In the genomic region with DNA sequence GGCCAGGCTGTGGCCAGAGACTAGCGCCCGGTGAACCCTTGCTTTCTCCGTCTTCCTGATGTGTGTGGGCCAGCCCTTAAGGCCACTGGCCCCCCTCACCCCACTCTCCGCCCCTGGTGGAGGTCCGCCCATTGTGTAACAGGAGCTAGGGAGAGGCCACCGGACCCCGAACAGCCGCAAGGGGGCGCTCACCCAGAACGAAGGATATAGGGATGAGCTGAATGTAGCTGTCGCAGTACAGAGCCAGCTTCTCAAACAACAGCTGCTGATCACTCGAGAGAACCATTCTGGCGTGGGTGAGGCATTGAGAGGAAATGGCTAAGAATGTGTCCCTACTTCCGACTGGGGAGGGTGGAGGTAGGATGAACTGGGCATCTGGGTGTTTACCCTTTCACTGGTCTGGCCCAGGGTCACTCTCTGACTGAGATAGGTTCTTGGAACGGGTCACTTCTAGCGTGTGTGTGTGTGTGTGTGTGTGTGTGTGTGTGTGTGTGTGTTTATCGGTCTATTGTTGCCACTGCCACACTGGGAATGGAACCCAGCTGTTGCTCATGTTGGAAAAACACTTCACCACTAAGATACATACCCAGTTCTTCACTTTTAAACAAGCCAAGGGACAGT, we compare ENCODE assay signal across 8 mouse cellular contexts. TPM values are rescaled to one million over a fixed set of nuclear protein-coding genes. Genes with fewer than 3 reads are reported as not detected.
A peak's percentile ranks its signal among the peaks of the same experiment; 100 is the strongest.
DNase-seq lines count a peak whose midpoint lies in the region; ATAC-seq and TF ChIP-seq lines count a peak whose summit lies in the region.

No protein-coding gene starts in this region.

- no peak overlapping the region for H3K27ac ChIP-seq in MEL (ENCODE audit: control insufficient read depth, low read depth, low read length)
- peak overlapping the region; percentile 81 for H3K27ac ChIP-seq in hindbrain, embryonic 10.5 days
- peak overlapping the region; percentile 7; the same call in 1 of the 2 replicates for H3K27ac ChIP-seq in lung, embryonic 16.5 days (ENCODE audit: low read length)

- WGBS in hindbrain, embryonic 10.5 days = 8% methylated on average over 17 of the region's 17 CpGs
- under 1% methylated on average over 17 of the region's 17 CpGs for WGBS in lung, embryonic 16.5 days

- ATAC-seq in lung, embryonic 16.5 days (ENCODE audit: low read depth) = peak; percentile 87

- no peak overlapping the region for H3K9ac ChIP-seq in MEL (ENCODE audit: control insufficient read depth, low read depth, low read length, poor library complexity, severe bottlenecking)
- H3K9ac ChIP-seq in lung, embryonic 16.5 days (ENCODE audit: low read length) = peak overlapping the region; percentile 46

- peak overlapping the region; percentile 58 for H3K4me2 ChIP-seq in lung, embryonic 16.5 days (ENCODE audit: low read depth, low read length)

- TF ChIP-seq RAD21 in MEL (IDR thresholded peaks at IDR 0.05; ENCODE audit: low read depth, low read length) = peak; percentile 52

- peak; percentile 81 for DNase-seq in MEL (ENCODE audit: low read depth, low spot score)
- DNase-seq in cerebellum, adult 9-11 months = peak; percentile 82
- DNase-seq in frontal cortex, adult 2 months (ENCODE audit: extremely low spot score in 1 of 2, low spot score in 1 of 2) = peak; percentile 53 to 87
- peak; percentile 96 for DNase-seq in hindbrain, embryonic 10.5 days (ENCODE audit: low spot score)
- peak; percentile 83 for DNase-seq in layer of hippocampus, adult 9-11 months
- DNase-seq in ovary, adult 18-20 months (ENCODE audit: low spot score) = peak; percentile 76
- peak; percentile 80 for DNase-seq in thymus, postnatal 0 days (ENCODE audit: low spot score)

- H3K36me3 ChIP-seq in MEL (ENCODE audit: control insufficient read depth in 1 of 2, insufficient read depth in 2 of 2, low read length in 2 of 2) = peaks cover 0 to 8% of the 10 kb centered on the region in 2 experiments; a peak in 2 of 4 replicates
- H3K36me3 ChIP-seq in hindbrain, embryonic 10.5 days = no peaks in the 10 kb centered on the region
- no peaks in the 10 kb centered on the region for H3K36me3 ChIP-seq in lung, embryonic 16.5 days (ENCODE audit: control insufficient read depth, insufficient read depth, low read length)

- H3K79me2 ChIP-seq in MEL (ENCODE audit: control insufficient read depth, insufficient read depth, low read length, poor library complexity) = no peaks in the 10 kb centered on the region

- no peaks in the 10 kb centered on the region for H3K9me3 ChIP-seq in MEL (replicated peaks; ENCODE audit: insufficient read depth, low read length)
- no peaks in the 10 kb centered on the region for H3K9me3 ChIP-seq in hindbrain, embryonic 10.5 days
- no peaks in the 10 kb centered on the region for H3K9me3 ChIP-seq in lung, embryonic 16.5 days (ENCODE audit: control insufficient read depth, low read length)

- no peaks in the 10 kb centered on the region for H3K27me3 ChIP-seq in MEL (ENCODE audit: control insufficient read depth in 1 of 2, insufficient read depth in 2 of 2, low read length in 2 of 2)
- peaks cover 4% of the 10 kb centered on the region; the same call in 1 of the 2 replicates for H3K27me3 ChIP-seq in hindbrain, embryonic 10.5 days (ENCODE audit: insufficient read depth, poor library complexity, severe bottlenecking)
- no peaks in the 10 kb centered on the region for H3K27me3 ChIP-seq in lung, embryonic 16.5 days (ENCODE audit: control insufficient read depth, insufficient read depth, low read depth, low read length)

- TF ChIP-seq EP300 in MEL (IDR thresholded peaks at IDR 0.05; ENCODE audit: low read depth in 1 of 2, low read length in 2 of 2) = no peak

- peak; percentile 77 to 95 (median 92) for TF ChIP-seq CTCF in MEL (IDR thresholded peaks at IDR 0.05 in 2 of 3, conservative IDR thresholded peaks at IDR 0.05 in 1 of 3; ENCODE audit: control insufficient read depth in 1 of 3, insufficient read depth in 1 of 3, low read depth in 2 of 3, low read length in 3 of 3, poor library complexity in 1 of 3, severe bottlenecking in 1 of 3)

- H3K4me3 ChIP-seq in MEL (ENCODE audit: control insufficient read depth in 1 of 2, insufficient read depth in 1 of 2, low read depth in 2 of 2, low read length in 2 of 2) = no peak overlapping the region
- H3K4me3 ChIP-seq in hindbrain, embryonic 10.5 days = peak overlapping the region; percentile 47
- peak overlapping the region; percentile 33 for H3K4me3 ChIP-seq in lung, embryonic 16.5 days (ENCODE audit: low read length)

- TF ChIP-seq POLR2A in MEL (IDR thresholded peaks at IDR 0.05; ENCODE audit: control insufficient read depth in 1 of 2, insufficient read depth in 1 of 2, low read depth in 1 of 2, low read length in 2 of 2, poor library complexity in 1 of 2) = no peak

- H3K4me1 ChIP-seq in MEL (ENCODE audit: control insufficient read depth in 1 of 2, insufficient read depth in 2 of 2, low read length in 2 of 2) = peaks cover 0 to 17% of the 10 kb centered on the region in 2 experiments
- peaks cover 21% of the 10 kb centered on the region for H3K4me1 ChIP-seq in hindbrain, embryonic 10.5 days (replicated peaks)
- peaks cover 11% of the 10 kb centered on the region for H3K4me1 ChIP-seq in lung, embryonic 16.5 days (replicated peaks; ENCODE audit: control insufficient read depth, insufficient read depth, low read length)

TF ChIP-seq in MEL, 35 proteins besides CTCF, POLR2A, EP300 and RAD21:
- TF ChIP-seq SMC3 (IDR thresholded peaks at IDR 0.05; ENCODE audit: low read depth, low read length) = peak; percentile 86
- peak; percentile 49 for TF ChIP-seq ZC3H11A (IDR thresholded peaks at IDR 0.05; ENCODE audit: low read depth, low read length)
- no peak for TF ChIP-seq BHLHE40 (IDR thresholded peaks at IDR 0.05; ENCODE audit: borderline replicate concordance, low read depth, low read length)

RNA-seq across cellular contexts. Expression of gene Best1, which starts 8.3 kb away (rescaled TPM):
- total RNA-seq in MEL (2012; rRNA removed) = not detected in 2 replicates
- polyA plus RNA-seq in MEL (2012; ENCODE audit: insufficient read depth in 1 of 2, insufficient read length in 2 of 2, low read depth in 1 of 2, low replicate concordance in 2 of 2, missing spikeins in 1 of 2) = under 1 TPM in 1 of 2 experiments, not detected in 1; 0.08 TPM
- polyA plus RNA-seq in frontal cortex, adult 2 months (2012; rRNA removed) = 0.59 and 0.74 TPM in 2 replicates
- 1.8 TPM in 2 replicates for polyA plus RNA-seq in hindbrain, embryonic 10.5 days (2016; fragmentation: Nextera tagmentation; extraction: Ambion mirVana)
- polyA plus RNA-seq in lung, embryonic 16.5 days (2015; fragmentation: Nextera tagmentation; extraction: Ambion mirVana) = 1.1 and 1.4 TPM in 2 replicates
- polyA plus RNA-seq in thymus, postnatal 0 days (2015; fragmentation: Nextera tagmentation; extraction: Ambion mirVana) = 0.39 and 0.54 TPM in 2 replicates

RNA-seq across cellular contexts. Expression of gene Rab3il1, which starts 8.3 kb away (rescaled TPM):
- 0.52 and 1.0 TPM in 2 replicates for total RNA-seq in MEL (2012; rRNA removed)
- 1 to 10 TPM in 1 of 2 experiments, not detected in 1; 1.4 TPM for polyA plus RNA-seq in MEL (2012; ENCODE audit: insufficient read depth in 1 of 2, insufficient read length in 2 of 2, low read depth in 1 of 2, low replicate concordance in 2 of 2, missing spikeins in 1 of 2)
- 11.3 and 13.6 TPM in 2 replicates for polyA plus RNA-seq in frontal cortex, adult 2 months (2012; rRNA removed)
- 39.7 and 39.8 TPM in 2 replicates for polyA plus RNA-seq in hindbrain, embryonic 10.5 days (2016; fragmentation: Nextera tagmentation; extraction: Ambion mirVana)
- 30.3 and 33.0 TPM in 2 replicates for polyA plus RNA-seq in lung, embryonic 16.5 days (2015; fragmentation: Nextera tagmentation; extraction: Ambion mirVana)
- polyA plus RNA-seq in thymus, postnatal 0 days (2015; fragmentation: Nextera tagmentation; extraction: Ambion mirVana) = 12.6 and 13.3 TPM in 2 replicates

RNA-seq across cellular contexts. Expression of gene Fth1, which starts 12.7 kb away (rescaled TPM):
- total RNA-seq in MEL (2012; rRNA removed) = 444 and 518 TPM in 2 replicates
- 1,000 to 10,000 TPM; 2,118 to 2,175 TPM for polyA plus RNA-seq in MEL (2012; ENCODE audit: insufficient read depth in 1 of 2, insufficient read length in 2 of 2, low read depth in 1 of 2, low replicate concordance in 2 of 2, missing spikeins in 1 of 2)
- 3,721 and 5,002 TPM in 2 replicates for polyA plus RNA-seq in frontal cortex, adult 2 months (2012; rRNA removed)
- polyA plus RNA-seq in hindbrain, embryonic 10.5 days (2016; fragmentation: Nextera tagmentation; extraction: Ambion mirVana) = 1,451 and 1,593 TPM in 2 replicates
- polyA plus RNA-seq in lung, embryonic 16.5 days (2015; fragmentation: Nextera tagmentation; extraction: Ambion mirVana) = 1,957 and 1,991 TPM in 2 replicates
- 2,555 and 2,649 TPM in 2 replicates for polyA plus RNA-seq in thymus, postnatal 0 days (2015; fragmentation: Nextera tagmentation; extraction: Ambion mirVana)

RNA-seq across cellular contexts. Expression of gene Fads3, which starts 48.2 kb away (rescaled TPM):
- 1.4 and 2.3 TPM in 2 replicates for total RNA-seq in MEL (2012; rRNA removed)
- polyA plus RNA-seq in MEL (2012; ENCODE audit: insufficient read depth in 1 of 2, insufficient read length in 2 of 2, low read depth in 1 of 2, low replicate concordance in 2 of 2, missing spikeins in 1 of 2) = 10 to 100 TPM in 1 of 2 experiments, not detected in 1; 11.2 TPM
- 26.5 and 28.4 TPM in 2 replicates for polyA plus RNA-seq in frontal cortex, adult 2 months (2012; rRNA removed)
- 6.7 and 8.1 TPM in 2 replicates for polyA plus RNA-seq in hindbrain, embryonic 10.5 days (2016; fragmentation: Nextera tagmentation; extraction: Ambion mirVana)
- 72.0 and 76.0 TPM in 2 replicates for polyA plus RNA-seq in lung, embryonic 16.5 days (2015; fragmentation: Nextera tagmentation; extraction: Ambion mirVana)
- 1.2 and 1.6 TPM in 2 replicates for polyA plus RNA-seq in thymus, postnatal 0 days (2015; fragmentation: Nextera tagmentation; extraction: Ambion mirVana)

Comparison
In these comparisons a context has a peak if more than half of its experiments do, and no peak if none do; other contexts are left out.
1. H3K4me3 ChIP-seq: peak in hindbrain, embryonic 10.5 days (single experiment) and lung, embryonic 16.5 days (single experiment); none in MEL (0 of 2).
2. Peak in every context shown above with its lines, with median percentiles within 50 percentile points of each other: DNase-seq.